Mouse (Mus musculus) macrophage (primary cell): Measurements from ENCODE around the gene Wdr38. TPM values are rescaled to one million over a fixed set of nuclear protein-coding genes. Genes with fewer than 3 reads are reported as not detected.

ENCODE experiments used
- H3K27ac ChIP-seq: fragments of 350-480 bp; formaldehyde crosslinking; 2 replicates; pipeline ENCODE4 v1.9.0; 2021
- H3K36me3 ChIP-seq: fragments of 350-480 bp; formaldehyde crosslinking; 2 replicates; pipeline ENCODE4 v1.9.0; 2021; ENCODE audit errors: inconsistent target
- H3K4me3 ChIP-seq: fragments of 350-480 bp; formaldehyde crosslinking; 2 replicates; pipeline ENCODE4 v1.9.0; 2021; ENCODE audit errors: inconsistent target
- H3K79me2 ChIP-seq: fragments of 350-480 bp; formaldehyde crosslinking; 2 replicates; pipeline ENCODE4 v1.9.0; 2021; ENCODE audit errors: inconsistent target
- WGBS: methylation state at CpG from one replicate; pipeline ENCODE4 v1.1.7; 2026; ENCODE audit warnings: inconsistent platforms; ENCODE audit not compliant: missing documents; 5-methylcytosine and 5-hydroxymethylcytosine counted together
- polyA plus RNA-seq: library from polyadenylated mRNA; stranded (reverse); fragments of 250-400 nt; gene quantifications from 3 replicates; pipeline ENCODE4 v1.2.4, GENCODE M21; 2018; ENCODE audit warnings: inconsistent platforms
- total RNA-seq, 78 experiments: library from RNA; depleted of rRNA; stranded (reverse); fragments of 250-400 nt; gene quantifications; 1 replicate in 9 of 78; 2 replicates in 24 of 78; 3 replicates in 43 of 78; 4 replicates in 2 of 78; pipeline ENCODE4 v1.2.4; 2018; ENCODE audit warnings: inconsistent platforms in 56 of 78

The Wdr38 gene
- total RNA-seq (2018; cell fraction: chromatin; rRNA removed) = 1 to 10 TPM in 21 of 26 experiments, under 1 TPM in 5; 0.50 to 6.7 (median 1.6) TPM
- total RNA-seq (2018; cell fraction: cytosol; rRNA removed) = 1 to 10 TPM in 3 of 26 experiments, under 1 TPM in 23; 0.14 to 1.4 (median 0.40) TPM
- 1 to 10 TPM in 24 of 26 experiments, under 1 TPM in 2; 0.41 to 8.3 (median 2.4) TPM for total RNA-seq (2018; cell fraction: nucleus; rRNA removed)
- polyA plus RNA-seq = 0.09 to 1.3 TPM (median 0.66 TPM) in 3 replicates

DNA sequence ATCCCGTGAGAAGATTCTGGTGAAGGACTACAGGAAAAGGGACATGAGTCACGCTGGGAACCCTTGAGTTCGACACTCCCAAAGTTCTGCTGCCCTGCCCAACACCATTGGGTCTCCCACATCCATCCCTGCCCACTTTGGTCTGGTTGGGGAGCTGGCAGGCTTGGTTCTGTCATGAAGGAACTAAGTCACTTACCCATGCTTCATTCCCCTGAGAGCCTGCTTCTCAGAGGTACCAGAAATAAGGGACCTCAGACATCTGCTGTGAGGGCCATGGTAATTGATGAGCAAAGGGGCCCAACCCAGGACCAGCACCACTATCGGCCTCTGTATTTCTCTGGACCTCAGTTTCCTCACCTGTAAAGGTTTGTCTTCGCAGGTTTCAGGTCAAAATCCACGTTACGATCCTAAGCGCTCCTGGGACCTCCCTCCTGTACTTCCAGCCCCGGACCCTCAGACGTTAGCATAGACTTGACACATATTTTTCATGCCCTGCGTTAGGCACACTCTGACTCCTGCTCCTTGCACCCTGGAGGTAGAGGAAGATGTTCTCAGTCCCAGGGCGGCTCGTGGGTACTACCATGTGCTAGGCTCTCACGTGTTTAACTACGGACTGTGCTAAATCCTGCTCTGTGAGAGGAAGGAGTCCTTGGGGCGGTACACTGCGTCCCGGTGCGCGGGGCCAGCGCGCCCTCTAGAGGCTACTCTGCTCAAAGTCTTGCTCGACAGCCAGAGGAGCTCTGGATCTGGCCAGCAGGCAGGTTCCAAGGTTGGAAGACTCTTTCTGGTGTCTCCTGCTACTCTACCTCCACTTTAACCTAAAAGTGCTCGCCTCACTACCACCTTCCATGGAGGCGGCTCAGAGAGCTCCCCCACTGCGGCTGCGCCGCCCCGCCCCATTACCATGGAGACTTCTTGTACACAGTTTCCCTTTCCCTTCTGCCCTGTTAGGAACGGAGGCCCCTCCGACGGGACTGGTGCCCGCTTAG, at the start of gene Wdr38:
TSS of gene Wdr38 (plus strand) at position 91 of the 989 bp plus-strand sequence.
- peak within 1 kb of the TSS; percentile 58 for H3K4me3 ChIP-seq
- 12% methylated on average over 33 of the region's 33 CpGs for WGBS
- peaks cover 7% of the 10 kb centered on the region for H3K79me2 ChIP-seq
- H3K27ac ChIP-seq = peak within 1 kb of the TSS; percentile 73
- peaks cover 24% of the 10 kb centered on the region for H3K36me3 ChIP-seq

DNA sequence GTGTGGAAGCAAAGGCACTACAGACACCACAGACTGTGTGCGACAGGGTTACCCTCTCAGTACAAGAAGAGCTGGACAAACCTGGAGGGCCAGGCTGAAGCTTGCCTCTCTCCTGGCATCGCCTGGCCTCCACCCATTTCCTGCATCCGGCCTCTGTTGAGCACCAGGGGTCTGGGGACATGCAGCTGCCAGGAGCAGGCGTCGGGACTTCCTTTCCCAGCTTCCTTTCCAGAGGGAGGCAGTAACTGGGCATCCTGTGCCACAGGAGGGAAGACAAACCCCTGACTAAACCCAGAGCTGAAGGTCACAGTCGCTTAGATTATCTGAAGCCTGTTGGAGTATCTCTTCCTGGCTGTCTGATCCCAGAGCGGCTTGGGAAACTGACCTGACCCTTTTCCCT, 49.7 kb upstream of the Wdr38 start:
- Histone ChIP-seq H3K79me2 (no peaks in the 10 kb centered on the region), H3K36me3 (no peaks in the 10 kb centered on the region), H3K27ac (no peak overlapping the region), H3K4me3 (no peak overlapping the region)
- WGBS = 52% methylated on average over 6 of the region's 7 CpGs

DNA sequence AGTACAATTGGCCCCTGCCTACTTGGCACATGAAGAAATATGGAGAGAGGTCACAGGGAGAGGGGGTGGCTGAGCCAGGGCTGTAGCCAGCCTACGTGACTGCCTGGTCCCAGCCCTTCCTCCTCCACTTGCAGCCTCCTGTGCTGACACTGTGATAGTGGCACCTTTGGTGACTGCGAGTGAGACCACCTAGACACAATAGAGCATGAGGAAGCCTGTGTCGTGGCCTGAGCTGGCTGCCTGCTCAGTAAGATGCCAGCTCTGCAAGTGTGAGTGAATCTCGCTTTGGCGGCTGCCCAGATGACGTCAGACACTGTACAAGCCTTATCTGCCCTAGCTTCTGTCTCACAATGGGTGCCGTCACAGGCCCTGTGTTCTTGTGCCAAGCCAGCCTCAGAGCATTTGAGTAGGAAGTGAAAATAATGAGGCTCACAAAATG, 47.0 kb upstream of the Wdr38 start:
- H3K4me3 ChIP-seq = no peak overlapping the region
- 46% methylated on average over 7 of the region's 7 CpGs for WGBS
- no peaks in the 10 kb centered on the region for H3K79me2 ChIP-seq
- no peak overlapping the region for H3K27ac ChIP-seq
- H3K36me3 ChIP-seq = no peaks in the 10 kb centered on the region

DNA sequence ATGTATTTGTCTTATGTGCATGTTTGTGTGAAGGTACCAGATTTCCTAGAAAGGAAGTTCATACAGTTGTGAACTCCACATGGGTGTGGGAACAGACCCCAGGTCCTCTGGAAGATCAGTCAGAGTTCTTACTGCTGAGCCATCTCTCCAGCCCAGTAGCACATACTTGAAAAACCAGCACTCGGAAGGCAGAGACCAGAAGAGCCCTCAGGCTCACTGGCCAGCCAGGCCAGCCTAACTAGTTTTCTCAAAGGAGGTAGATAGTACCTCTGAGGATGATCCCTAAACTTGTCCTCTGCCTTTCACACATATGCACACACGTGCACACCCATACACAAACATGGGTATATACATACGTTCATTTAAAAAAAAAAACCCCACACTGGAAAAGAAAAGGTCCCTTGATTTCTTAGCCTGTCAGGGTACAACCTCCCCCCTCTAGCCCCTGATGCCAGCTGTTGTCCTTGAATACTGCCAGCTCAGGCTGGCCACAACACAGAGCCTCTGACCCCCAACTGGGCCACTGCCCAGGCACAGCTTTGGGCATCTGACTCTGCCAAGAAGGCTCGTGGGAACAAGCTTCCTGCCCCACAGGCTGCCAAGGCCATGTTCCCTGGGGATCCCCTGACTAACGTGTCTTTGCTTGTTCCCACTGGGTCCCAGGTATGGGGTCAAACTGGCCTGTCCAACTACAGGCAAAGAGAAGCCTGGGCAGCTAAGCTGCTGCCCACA, 44.0 kb upstream of the Wdr38 start:
- 89% methylated on average over 5 of the region's 5 CpGs for WGBS
- Histone ChIP-seq H3K4me3 (no peak overlapping the region), H3K36me3 (no peaks in the 10 kb centered on the region), H3K27ac (no peak overlapping the region), H3K79me2 (no peaks in the 10 kb centered on the region)

DNA sequence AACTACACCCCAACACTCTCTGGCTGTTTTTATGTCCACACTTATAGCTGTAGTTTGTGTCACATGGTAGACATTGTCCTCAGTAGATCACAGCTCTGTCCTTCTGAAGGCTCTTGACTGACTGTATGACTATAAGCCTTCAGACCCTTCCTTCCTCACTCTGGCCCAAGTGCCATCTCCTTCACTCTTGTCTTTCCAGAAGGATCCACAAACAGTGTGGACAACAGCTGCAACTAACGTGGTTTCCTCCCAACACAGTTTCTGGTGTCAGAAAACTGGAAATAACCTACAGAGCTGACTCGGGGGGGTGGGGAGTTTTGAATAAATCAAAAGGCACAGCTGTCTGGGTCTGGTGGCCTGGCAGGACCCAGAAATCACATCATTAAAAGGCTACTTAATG, 41.2 kb upstream of the Wdr38 start:
- H3K79me2 ChIP-seq = no peaks in the 10 kb centered on the region
- 25% methylated on average over 2 of the region's 2 CpGs for WGBS
- no peaks in the 10 kb centered on the region for H3K36me3 ChIP-seq
- H3K27ac ChIP-seq = no peak overlapping the region
- H3K4me3 ChIP-seq = no peak overlapping the region

DNA sequence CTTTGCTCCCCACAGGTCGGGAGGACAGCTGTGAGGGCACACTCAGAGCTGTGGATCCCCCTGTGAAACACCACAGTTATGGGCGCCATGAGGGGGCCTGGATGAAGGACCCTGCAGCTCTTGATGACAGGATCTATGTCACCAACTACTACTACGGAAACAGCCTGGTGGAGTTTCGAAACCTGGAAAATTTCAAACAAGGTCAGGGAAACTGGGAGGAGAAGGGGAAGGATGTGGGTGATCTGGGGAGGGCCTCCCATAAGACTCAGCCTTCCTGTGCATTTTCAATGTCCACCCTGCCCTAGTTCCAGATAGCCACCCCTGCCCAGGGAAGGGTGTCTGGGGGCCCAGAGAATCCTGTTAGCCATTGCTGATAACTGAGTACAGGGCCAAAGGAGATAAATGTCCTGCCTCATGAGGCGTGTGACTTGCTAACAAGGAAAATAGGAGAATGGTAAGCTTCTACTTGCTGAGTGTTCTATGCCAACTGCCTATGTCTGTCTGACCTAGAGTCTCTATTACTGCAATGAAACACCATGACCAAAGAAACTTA, 39.5 kb upstream of the Wdr38 start:
- H3K36me3 ChIP-seq = no peaks in the 10 kb centered on the region
- H3K79me2 ChIP-seq = no peaks in the 10 kb centered on the region
- H3K27ac ChIP-seq = no peak overlapping the region
- no peak overlapping the region for H3K4me3 ChIP-seq
- whole genome bisulfite sequencing = 75% methylated on average over 5 of the region's 5 CpGs

DNA sequence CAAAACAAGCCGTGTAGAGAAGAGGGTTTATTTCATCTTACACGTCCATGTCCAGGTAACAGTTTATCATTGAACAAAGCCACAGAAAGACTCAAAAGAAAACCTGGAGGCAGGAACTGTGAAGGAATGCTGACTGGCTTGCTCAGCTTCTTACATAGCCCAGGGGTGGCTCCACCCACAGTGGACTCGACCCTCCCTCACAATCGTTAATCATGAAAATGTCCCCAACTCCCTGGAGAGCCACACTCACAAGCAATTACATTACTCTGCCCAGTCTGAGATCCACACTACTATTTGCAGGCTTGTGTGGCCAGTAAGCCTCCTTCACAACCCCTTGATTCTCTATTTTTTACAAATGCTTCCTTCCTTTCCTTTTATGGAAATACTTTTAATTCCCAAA, 33.1 kb upstream of the Wdr38 start:
- WGBS = 68% methylated on average over 4 of the region's 4 CpGs
- Histone ChIP-seq H3K4me3 (no peak overlapping the region), H3K36me3 (no peaks in the 10 kb centered on the region), H3K79me2 (no peaks in the 10 kb centered on the region), H3K27ac (no peak overlapping the region)

DNA sequence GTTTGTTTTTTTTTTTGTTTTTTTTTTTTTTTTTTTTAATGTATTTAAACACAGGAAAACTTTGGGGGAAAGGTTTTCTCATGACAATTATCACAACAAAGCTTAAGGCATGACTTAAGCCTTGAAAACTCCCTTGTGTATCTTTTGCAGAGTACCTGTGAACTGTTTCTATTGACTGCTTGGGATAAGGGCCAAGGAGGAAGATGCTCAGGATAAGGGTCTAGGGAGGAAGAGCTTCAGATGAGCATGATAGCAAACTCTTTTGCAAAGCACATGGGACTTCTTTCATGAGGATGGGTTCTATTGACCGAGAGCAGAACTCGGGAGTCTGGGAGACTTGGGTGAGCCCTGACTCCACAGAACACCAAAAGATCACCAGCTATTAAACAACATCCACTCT, 27.6 kb upstream of the Wdr38 start:
- WGBS = 100% methylated on average over 2 of the region's 2 CpGs
- Histone ChIP-seq H3K36me3 (no peaks in the 10 kb centered on the region), H3K4me3 (no peak overlapping the region), H3K27ac (no peak overlapping the region), H3K79me2 (no peaks in the 10 kb centered on the region)

DNA sequence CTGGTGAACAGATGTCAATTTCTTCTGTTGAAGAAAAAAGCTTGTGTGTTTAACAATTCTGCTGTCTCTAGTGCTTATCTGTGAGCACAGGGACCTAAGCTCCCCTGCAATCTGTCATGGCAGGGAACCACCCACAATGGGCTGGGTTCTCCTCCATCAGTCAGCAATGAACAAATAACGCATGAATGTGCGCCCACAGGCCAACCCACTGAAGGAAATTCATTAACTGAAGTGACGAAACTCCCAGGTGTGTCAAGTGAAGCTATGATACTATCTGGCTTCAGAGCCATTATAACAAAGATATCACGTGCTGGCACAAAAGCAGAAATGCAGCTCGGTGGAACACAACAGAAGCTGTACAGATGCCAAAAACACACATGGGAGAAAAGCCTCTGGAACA, 27.2 kb upstream of the Wdr38 start:
- WGBS = 93% methylated on average over 5 of the region's 5 CpGs

DNA sequence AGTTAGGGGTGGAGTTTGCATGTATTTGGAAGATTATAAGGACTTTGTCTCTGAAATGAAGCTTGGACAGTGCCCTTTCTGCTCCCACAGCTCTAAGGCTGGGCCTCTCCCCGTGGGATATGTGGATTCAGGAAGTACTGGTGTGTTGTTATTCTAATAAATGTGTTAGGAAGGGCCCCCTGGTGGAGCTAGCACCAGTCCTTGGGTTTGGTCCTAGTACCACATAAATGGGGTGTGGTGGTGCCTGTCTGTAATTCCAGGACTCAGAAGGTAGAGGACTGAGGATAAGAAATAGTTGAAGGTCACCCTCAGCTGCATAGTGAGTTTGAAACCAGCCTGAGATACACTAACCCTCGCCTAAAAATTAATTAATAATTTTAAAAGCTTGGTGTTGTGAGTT, 24.1 kb upstream of the Wdr38 start:
- Histone ChIP-seq H3K79me2 (no peaks in the 10 kb centered on the region), H3K36me3 (no peaks in the 10 kb centered on the region), H3K4me3 (no peak overlapping the region), H3K27ac (no peak overlapping the region)
- 48% methylated on average over 2 of the region's 2 CpGs for WGBS

More for the DNA sequence above, 27.2 kb upstream of the Wdr38 start:
- Histone ChIP-seq H3K4me3 (no peak overlapping the region), H3K79me2 (no peaks in the 10 kb centered on the region), H3K36me3 (no peaks in the 10 kb centered on the region), H3K27ac (no peak overlapping the region)

DNA sequence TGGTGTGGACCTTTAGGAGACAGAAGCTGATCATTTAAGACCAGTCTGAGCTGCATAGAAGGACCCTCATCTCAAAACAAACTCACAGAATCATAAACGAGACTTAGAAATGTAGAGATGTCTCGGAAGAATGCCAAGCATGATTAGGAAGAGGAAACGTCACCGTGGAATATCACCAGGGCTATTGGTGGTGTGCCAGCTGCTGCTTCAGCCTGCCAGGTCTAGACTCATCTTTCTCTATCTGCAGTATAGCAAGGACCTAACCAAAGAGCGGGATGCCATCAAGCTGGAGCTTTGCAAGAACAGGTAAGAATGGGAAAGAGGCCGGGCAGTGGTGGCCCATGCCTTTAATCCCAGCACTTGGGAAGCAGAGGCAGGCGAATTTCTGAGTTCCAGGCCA, 23.6 kb upstream of the Wdr38 start:
- 91% methylated on average over 7 of the region's 7 CpGs for WGBS
- Histone ChIP-seq H3K4me3 (no peak overlapping the region), H3K36me3 (no peaks in the 10 kb centered on the region), H3K27ac (no peak overlapping the region), H3K79me2 (no peaks in the 10 kb centered on the region)

DNA sequence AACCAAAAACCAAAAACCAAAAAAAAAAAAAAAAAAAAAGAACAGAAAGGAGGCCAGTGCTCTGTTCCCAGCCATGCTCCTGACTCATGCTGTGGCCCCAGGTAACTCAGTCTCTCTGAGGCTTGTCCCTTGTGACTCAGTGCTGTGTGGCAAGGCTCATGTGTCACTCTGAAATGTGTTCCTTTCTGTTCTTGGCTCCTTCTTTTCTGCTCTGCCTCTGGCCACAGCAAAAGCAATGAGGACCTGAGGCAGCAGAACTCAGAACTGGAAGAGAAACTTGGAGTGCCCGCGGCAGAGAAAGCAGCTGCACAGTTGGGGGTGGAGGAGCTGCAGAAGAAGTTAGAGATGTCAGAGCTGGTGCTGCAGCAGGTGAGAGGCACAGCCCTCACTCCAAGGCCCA, 23.1 kb upstream of the Wdr38 start:
- no peak overlapping the region for H3K27ac ChIP-seq
- WGBS = 11% methylated on average over 2 of the region's 2 CpGs
- no peaks in the 10 kb centered on the region for H3K79me2 ChIP-seq
- no peaks in the 10 kb centered on the region for H3K36me3 ChIP-seq
- no peak overlapping the region for H3K4me3 ChIP-seq

DNA sequence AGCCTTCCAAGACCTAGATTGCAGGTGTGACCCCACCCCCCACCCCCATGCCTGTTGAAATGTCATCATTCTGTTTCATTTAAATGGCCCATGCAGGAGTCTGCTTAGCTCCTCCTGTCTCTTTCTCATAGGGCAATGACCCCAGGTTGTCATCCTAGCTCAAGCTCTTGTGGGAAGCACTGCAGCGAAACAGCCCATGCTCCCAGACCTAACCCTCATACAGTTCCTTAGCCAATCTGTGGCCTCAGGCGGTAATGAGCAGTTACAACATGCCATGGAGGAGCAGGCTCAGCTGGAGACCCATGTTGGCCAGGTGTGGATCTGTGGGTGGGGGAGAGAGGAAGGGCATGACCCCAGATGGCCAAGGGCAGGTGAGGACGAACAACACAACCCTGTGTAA, 22.1 kb upstream of the Wdr38 start:
- no peaks in the 10 kb centered on the region for H3K36me3 ChIP-seq
- 92% methylated on average over 2 of the region's 3 CpGs for WGBS
- H3K79me2 ChIP-seq = no peaks in the 10 kb centered on the region
- H3K27ac ChIP-seq = no peak overlapping the region
- no peak overlapping the region for H3K4me3 ChIP-seq

DNA sequence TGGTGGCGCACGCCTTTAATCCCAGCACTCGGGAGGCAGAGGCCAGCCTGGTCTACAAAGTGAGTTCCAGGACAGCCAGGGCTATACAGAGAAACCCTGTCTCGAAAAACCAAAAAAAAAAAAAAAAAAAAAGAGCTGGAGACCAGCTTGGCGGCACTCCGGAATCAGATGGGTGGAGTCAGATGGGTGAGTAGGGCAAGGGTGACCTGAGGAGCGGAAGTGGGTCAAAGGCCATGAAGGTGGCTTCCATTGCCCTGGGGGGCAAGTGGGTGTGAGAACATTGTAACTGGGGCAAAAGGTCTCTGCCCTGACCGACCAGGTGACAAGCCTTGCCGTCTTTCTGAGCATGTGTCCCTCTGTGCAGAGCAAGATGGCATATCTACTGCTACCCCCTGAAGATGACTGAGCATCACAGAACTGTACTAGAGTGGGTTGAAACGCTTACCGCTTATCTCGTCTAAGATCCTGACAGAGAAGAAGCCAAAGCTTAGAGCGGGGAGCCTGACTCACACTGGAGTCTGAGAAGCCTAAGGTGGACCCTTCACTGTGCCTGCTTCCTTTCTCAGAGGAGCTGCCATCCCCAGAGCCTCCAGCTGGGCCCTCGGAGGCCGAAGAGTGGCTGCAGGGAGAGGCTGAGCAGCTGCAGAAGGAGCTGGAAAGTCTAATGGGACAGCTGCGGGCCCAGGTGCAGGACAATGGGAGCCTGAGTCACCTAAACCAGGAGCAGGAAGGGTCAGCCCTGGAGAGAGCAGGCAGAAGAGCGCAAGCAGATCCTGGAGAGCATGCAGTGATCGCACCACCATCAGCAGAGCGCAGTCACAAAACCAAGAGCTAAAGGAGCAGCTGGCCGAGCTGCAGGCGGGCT, 21.1 kb upstream of the Wdr38 start:
- H3K27ac ChIP-seq = no peak overlapping the region
- no peak overlapping the region for H3K4me3 ChIP-seq
- no peaks in the 10 kb centered on the region for H3K79me2 ChIP-seq
- 88% methylated on average over 17 of the region's 21 CpGs for WGBS
- H3K36me3 ChIP-seq = no peaks in the 10 kb centered on the region
